Mouse (Mus musculus) adipocyte (in vitro differentiated cells): ENCODE data around the gene Rufy3.
"Not testable (repeated sequence)": the region's sequence is repeated elsewhere in the genome, so short reads cannot be mapped to it uniquely, and the experiment has no call there.

ENCODE experiments used
- DNase-seq: peaks from one replicate; pipeline ENCODE4 v3.0.0-alpha.2; 2016; ENCODE audit warnings: low spot score

Rufy3 gene

DNA sequence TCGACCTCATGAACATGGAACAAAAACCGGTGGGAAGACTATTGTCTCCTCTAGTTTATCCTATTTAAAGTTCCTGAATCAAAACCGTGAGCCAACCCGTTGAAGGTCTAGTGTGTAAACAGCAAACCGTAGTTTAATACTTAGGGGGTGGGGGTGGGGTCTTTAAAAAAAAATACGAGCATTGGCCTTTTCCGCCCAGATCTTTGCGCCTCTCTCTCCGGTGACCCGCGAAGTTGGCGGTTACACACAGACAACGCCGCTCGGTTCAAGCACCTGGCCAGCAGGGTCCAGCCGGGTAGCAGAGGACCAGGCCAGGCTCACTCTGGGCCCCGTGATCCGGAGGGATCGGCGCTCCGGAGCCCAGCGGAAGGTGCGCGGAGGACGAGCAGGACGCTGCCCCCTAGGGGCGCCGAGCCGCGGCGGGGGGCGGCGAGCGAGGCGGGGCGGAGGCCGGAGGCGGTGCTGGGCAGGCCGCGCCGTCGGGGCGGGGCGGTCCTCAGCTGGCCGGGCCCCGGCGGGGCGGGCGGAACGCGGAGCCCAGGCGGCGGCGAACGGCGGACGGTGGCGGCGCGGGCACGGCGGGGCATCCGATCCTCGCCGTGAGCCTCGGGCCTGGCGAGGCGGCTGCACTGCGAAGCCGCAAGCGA, at the start of gene Rufy3:
Gene Rufy3, plus strand, starts transcription at position 540 of the 647 bp plus-strand sequence.
- DNase-seq = peak; percentile 65

DNA sequence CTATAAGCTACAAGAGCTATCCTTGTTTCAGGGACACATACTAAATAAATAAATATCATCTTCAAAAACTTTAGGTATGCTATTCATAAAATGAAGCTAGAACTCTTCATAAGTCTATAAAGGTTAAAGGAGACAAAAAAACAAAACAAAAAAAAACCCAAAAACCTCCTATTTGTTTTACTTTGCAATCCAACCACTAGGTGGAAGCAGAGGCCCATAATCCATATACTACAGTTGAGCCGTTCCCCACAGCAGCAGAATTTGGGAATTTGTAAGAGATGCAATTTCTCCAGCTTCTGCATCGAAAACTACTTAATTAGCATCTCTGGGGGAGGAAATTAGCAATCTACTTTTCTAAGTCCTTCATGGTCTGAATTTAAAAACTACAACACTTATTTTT, 45.6 kb upstream of the Rufy3 start:
- peak; percentile 86 for DNase-seq

DNA sequence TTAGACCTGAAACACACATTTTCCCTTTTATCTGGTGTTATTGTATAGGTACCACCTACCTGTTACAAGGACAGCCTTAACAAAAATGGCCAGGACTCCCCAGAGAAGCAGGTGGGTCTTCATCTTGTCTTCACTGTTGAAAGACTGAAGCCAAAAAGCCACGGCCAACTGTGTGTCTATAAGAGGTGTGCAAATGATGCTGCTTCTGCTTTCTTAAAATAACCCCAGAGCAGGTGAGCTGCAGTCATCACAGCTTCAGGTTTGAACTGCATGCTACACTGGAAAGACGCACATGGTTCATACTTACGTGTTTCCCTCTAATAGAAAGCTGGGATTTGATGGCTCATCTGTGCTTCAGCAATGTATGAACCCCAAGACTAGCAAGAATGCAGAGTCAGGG, 37.2 kb upstream of the Rufy3 start, which contains the start of gene Jchain:
Gene Jchain, minus strand, starts transcription at position 235 of the 400 bp plus-strand sequence.
- no peak for DNase-seq

DNA sequence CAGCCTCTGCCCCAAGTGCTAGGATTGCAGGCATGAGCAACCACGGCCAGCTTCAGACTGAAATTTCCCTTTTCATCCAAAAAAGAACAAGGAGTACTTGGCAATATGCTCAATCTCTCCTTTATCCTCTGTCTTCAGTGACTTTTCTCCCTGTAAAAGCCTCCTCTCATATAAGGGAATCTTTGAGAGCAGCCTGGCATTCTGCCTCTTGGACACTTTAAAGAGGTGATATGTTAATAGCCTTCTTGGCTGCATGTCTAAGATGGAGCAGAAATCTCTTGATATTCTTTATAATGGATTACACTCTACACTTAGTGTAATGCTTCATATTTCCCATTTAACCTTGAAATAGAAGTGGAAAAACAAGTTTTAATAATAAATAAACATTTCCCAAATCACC, 33.9 kb upstream of the Rufy3 start:
- DNase-seq = peak; percentile 39

DNA sequence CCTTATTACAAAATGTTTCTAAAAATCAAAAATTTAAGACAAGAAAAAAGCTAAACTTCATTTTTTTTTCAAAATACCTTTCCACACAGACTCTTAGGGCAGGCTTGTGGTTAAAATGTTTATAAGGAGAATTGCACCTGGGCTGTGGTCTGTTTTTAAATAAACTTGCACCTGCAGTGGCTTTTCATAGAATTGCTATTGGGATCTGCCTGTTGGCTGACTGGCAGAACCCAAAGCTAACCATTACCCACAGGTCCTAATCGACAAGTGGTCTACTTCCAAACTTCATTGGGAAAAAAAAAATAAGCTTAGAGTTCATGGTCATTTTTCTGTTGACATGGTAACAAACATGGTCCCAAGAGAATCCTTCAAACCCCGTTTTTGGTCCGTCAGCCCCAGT, 30.1 kb upstream of the Rufy3 start:
- no peak for DNase-seq

DNA sequence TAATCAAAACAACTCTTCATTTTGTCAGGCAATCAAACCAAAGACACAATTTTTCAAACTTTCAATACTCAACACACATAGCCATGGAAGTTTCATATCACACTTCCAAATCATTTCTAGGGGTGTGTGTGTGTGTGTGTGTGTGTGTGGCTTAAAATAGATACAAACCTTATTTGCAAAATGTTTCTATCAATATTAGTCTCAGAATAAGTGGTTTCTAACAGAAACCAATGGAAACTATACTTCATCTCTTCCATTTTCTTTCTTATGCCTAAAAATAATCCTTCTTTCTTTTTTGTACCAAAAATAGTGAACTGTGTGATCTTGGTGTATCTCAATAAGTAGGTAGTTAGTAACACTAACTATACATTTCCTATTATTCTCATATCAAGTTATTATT, 24.0 kb upstream of the Rufy3 start:
- no peak for DNase-seq

DNA sequence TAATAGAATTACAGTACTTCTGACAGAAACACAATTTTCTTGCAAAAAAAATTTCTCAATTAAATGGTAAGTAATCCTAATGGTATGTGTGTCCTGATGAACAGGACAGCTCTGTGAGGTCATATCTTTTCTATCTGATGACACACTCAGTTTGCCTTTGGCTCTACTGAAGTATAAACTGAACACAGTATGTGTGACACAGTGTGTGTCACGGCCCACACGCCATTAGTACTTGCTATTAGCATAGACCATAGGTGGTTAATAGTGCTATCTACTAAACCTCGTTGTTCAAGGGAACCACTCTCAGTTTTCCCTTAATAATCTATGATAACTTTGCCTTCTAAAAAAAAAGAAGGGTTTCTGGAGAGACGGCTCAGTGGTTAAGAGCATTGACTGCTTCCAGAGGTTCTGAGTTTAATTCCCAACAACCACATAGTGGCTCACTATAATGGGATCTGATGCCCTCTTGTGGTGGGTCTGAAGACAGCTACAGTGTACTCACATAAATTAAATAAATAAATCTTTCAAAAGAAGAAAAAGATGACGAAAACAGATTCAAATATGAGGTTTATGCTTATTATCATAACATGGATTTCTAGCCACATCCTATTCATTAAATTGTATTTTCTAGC, 22.1 kb upstream of the Rufy3 start:
- peak; percentile 82 for DNase-seq

DNA sequence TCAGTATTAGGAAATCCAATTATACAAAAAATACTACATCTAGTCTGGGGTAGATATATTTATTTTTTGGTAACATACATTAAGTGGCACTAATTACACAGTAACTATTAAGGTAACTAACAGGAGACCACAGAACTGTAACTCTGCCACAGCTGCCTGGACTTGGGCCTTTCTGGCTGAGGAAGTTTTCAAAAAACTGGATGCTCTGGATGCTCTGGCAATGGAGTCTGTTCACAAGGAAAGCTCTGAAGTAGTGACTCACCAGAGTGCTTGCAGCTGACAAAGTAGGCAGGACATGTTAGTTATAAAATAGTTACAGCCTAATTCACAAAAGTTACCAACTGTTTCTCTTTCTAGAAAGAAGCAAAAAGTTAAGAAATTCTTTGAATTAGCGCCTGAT, 20.4 kb upstream of the Rufy3 start:
- not testable (repeated sequence) for DNase-seq

DNA sequence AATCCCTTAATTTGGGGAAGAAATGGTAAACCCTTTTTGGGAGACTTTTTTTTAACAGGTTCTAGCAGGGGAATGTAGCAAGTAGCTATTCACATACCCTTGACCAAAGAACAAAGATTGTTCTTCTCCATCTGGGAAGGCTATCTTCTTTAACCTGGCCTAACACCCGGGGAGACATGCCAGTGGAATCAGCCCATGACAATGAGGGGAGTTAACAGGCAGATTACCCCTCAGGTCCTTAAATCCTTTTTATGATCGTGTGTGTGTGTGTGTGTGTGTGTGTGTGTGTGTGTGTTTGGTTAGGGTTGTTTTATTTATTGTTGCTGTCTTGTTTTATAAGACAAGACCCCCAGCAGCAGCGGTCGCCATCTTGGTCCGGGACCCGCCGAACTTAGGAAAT, 19.3 kb upstream of the Rufy3 start:
- no peak for DNase-seq

DNA sequence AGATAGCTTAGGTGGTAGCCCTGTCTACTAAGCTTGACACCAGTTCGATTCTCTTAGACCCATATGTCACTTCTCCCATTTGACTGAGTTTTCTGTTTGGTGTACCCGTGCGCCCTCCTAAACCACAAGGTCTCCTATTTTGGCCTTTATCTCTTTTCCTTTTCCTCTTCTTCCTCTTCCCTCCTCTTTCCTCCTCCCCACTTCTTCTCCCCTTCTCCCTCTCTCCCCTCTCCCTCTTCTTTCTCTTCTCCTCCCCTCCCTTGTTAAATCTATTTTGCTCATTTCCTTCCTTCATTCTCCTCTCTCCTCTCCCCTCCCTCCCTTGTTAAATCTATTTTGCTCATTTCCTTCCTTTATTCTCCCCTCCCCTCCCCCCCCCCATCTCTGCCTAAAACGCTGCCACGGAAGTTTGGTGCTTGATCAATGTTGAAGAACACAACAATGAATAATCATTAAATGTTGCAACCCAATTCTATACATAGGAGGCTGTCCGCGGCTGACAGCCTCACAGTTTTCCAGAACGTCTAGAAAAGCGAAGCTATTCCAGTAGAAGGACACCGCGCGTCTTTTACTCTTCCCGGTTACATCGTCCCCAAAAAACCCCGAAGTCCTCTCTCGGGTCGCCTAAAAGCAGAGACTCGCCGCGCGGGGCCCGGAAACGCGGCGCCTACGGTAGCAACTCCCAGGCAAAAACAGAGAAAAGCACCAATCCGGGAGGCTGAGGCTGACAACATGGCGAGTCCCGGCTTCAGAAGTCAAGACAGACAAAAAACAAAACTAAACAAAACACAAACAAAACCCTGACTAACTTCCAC, 11.4 kb upstream of the Rufy3 start:
- no peak for DNase-seq

DNA sequence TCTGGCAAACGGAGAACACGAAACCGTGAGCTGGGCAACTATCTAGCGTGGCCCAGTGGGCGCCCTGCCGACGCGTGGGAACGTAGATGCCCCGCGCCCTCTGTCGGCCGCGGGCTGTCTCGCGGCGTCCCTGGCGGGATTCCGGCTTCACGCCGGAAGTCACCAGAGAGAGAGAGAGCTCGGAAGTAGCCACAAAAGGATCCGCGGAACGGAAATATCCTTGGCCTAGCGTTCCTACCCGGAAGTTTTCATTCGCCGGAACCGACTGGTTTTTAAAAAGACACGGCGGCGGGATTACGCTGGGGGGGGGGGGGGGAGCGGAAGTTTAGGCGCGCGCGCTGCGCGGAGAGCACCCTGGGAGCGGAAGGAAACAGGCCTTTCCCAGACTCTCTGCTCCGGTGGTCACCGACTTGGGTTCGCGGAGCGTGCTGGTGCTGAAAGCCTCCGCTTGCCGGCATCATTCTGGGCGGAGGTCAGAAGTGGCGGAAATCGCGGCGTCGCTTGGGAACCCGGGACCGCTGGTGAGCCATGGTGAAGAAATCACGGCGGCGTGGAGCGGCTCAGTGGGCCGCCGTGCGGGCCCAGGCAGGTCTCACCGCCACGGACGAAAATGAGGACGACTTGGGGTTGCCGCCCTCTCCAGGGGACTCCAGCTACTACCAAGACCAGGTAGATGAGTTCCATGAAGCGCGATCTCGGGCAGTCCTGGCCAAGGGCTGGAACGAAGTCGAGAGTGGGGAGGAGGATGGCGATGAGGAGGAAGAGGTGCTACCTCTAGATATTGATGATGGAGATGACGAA, 10.6 kb upstream of the Rufy3 start, which contains the start of gene Utp3:
Gene Utp3, plus strand, starts transcription at position 377 of the 801 bp plus-strand sequence.
- peak; percentile 100 for DNase-seq

DNA sequence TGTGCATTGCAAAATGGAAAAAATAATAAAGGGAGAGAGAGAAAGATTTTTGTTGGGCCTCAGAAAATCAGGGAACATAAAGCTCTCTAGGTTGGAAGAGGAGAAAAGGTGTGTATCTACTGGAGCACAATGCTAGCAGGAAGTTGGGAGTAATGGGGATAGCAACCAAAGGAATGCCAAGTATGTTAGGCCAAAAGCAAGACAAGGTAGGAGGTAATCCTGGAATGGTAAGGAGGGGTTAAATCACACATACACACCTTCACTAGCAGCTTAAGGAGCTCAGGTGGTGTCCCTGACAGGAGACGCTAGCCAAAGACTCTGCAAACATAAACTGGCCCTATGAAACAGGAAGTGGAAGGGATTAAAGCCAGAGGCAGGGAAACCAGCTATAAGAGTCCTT, 5.8 kb upstream of the Rufy3 start:
- DNase-seq = no peak

DNA sequence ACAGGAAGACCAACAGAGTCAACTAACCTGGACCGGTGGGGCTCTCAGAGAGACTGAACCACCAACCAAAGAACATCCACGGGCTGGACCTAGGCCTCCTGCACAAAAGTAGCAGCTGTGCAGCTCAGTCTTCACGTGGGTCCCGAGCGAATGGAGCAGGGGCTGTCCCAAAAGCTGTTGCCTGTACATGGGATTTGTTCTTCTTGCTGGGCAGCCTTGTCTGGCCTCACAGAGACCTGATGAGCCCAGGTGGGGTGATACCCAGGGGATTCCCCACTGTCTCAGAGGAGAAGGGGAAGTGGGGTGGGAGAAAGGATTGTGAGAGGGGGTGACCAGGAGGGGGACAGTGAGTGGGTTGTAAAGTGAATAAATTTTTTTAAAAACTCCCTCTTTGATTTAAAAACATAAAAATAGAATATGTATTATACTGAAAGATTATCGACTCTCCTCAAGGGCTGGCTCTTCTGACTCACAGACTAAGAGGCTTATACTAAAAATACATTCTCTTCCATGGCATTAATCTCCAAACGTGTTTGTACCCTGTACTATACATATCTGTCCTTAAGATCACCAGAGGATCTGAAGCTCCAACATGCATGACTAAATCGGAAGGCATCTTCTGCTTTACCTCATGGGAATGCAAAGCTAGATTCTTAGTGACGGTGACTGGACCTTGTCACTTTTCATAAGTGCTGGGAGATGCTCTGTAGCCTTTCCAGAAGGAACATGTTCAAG, 3.6 kb upstream of the Rufy3 start:
- DNase-seq = no peak

DNA sequence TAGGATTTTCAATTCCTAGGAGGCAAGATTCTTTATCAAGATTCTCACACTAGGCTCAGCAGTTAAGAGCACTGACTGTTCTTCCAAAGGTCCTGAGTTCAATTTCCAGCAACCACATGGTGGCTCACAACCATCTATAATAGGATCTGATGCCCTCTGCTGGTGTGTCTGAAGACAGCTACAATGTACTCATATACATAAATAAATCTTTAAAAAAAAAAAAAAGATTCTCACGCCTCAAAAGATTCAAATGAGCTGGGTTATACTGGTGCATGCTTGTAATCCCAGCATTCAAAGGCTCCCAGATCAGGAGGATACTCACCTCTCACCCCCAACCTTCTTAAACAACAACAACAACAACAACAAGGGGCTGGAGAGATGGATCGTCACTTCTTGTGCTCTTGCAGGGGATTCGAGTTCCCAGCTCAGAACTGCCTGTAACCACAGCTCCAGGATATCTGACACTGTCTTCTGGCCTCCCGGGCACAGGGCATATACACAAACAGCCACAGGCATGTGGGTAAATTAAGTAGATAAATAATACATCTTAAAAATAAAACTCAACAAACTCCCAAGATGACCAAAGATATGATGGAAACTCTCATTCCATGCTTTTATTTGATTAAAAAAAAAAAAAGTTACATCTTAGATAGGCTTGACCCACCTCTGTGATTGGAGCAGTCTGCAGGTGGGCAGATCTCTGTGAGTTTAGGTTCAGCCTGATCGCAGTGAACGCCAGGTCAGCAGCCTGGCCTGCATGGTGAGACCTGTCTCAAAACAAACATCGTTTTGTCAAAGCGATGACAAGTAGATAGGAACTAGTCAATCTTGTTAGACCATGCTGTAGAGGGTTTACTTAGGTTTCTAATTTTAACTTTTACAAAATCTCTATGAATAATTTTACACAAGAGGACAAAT, 1.7 kb upstream of the Rufy3 start:
- DNase-seq = no peak

DNA sequence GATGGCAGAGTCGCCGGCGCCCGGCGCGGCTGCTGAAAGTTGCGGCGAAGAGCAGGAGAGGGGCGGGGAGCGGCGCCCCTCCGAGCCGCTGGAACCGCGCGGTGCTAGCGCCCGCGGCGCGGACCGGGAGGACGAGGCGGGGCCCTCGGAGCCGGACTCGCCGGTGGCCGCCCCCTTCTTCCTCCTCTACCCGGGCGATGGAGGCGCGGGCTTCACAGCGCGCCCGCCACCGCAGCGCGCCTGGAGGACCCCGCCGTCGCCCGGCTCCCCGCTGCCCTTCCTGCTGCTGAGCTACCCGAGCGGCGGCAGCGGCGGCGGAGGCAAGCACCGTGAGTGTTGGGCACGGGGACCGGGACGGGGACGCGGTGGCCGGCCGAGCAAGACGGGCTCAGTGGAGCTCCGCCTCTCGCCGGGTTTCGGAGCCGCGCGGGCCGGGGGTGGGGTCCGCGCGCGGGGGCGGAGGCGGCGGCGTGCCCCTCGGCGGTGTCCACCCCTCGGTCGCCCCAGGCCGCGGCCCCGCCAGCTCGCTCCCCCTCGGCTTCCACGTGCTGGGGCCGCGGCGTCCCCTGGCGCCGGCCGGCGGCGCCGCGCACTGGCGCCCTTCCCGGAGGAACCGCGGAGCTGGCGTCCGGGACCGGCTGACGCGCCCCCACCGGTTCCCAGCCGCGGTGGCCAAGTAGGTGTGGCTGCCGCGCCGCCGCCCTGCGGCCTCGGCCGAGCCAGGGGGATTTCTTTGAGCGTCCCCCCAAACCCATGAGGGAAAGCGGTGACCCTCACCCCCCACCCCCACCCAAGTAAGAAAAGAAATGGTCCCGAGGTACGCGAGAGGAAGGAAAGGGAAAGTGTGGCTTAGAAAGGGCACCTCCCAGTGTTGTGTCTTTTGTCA, 551 bp downstream of the Rufy3 start:
- DNase-seq = peak; percentile 70

DNA sequence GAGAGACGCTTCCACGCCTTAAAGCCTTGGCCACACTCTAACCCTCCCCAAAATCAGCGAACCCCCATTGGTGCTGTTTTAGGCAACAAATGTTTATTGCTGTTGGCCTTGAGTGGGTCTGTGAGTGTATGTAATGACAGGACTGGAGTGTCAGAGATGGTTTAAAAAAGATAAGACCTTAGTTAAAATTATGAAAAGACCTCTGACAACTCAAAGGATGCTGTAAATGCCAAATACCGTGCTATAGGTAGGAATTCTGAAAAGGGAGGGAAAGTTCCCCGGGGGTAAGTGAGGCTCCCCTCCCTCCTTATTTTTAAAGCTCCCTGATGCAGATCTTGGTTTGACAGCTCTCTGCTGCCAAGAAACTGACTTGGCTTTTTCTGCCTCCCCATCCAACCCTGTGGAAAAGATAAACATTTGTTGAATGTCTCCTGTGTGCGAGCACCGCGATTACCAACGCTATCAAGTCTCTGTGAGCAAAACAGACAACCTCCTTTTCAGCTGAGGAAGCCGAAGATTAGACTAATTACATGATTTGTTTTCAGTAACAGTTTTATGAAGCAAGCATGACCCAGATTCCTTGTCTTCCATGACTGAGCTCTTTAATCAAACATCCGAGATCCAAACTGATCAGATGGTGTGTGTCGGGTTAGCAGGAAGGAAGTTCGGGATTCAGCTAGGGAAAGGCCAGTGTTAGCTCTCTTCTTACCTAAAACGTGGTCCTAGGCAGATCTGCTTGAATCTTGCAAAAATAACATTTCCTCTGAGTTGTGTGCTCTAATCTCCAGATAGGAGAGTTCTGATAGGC, 1.4 kb downstream of the Rufy3 start:
- DNase-seq = peak; percentile 68

DNA sequence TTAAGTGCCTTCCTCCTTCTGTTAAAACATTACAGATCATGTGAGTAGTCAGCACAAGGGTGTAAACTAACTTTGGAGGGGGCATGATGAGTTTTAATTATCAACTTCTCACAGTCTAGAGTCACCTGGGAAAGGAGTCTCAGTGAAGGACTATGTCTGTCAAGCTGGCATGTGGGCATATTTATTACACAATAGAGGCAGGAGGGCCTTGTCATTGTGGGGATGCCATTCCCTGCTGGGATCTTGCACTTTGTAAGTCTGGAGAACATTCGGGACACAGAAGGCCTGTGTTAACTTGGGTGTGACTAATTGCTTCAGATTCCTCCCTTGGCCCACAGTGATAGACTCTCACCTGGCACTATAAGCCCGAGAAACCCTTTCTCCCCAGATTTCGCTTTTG, 4.7 kb downstream of the Rufy3 start:
- no peak for DNase-seq

DNA sequence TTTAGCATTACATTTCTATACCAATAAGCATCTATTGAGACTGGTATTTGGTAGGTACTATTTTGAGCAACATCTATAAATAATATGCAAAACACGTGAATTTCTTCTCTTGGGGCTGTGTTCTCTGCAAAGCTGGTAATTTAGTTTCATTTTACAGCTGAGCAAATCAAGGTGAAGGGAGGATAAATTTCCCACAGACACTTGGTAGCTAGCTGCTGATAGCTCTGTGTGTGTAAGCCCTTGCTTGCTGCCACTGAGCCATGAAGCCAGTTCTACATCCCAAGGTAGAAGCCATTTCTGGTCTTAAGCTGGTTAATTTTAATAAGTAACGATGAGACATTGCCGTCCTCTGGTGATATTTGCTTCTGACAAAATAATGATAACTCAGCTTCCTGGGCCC, 10.0 kb downstream of the Rufy3 start:
- no peak for DNase-seq
